Mouse (Mus musculus) cerebellum, adult 11 months (tissue): Measurements from ENCODE around the gene Rnase12.

Experiments used
- DNase-seq: peaks from one replicate; pipeline ENCODE4 v3.0.0; 2022

The Rnase12 gene

GRCm38 (mm10) chr14:51057401-51057831 is at the start of gene Rnase12:
Rnase12 (minus strand) TSS chr14:51057661.
- DNase-seq: no peak

GRCm38 (mm10) chr14:51106449-51106967 is 49.0 kb upstream of the Rnase12 start:
- no peak for DNase-seq

- DNase-seq: no peak
Observed at GRCm38 (mm10) chr14:51104366-51104765, 46.9 kb upstream of the Rnase12 start.

- DNase-seq: peak; percentile 42
Observed at GRCm38 (mm10) chr14:51103217-51103616, 45.8 kb upstream of the Rnase12 start.

GRCm38 (mm10) chr14:51101284-51101683 is 43.8 kb upstream of the Rnase12 start:
- DNase-seq: no peak

GRCm38 (mm10) chr14:51098921-51099320 is 41.5 kb upstream of the Rnase12 start:
- no peak for DNase-seq

- DNase-seq: peak; percentile 71
Observed at GRCm38 (mm10) chr14:51098300-51098699, 40.8 kb upstream of the Rnase12 start.

- no peak for DNase-seq
Observed at GRCm38 (mm10) chr14:51095736-51096524, 38.5 kb upstream of the Rnase12 start.

- DNase-seq: no peak
Observed at GRCm38 (mm10) chr14:51094921-51095320, 37.5 kb upstream of the Rnase12 start.

- no peak for DNase-seq
Observed at GRCm38 (mm10) chr14:51094096-51094875, 36.8 kb upstream of the Rnase12 start.

GRCm38 (mm10) chr14:51093496-51093895 is 36.0 kb upstream of the Rnase12 start:
- no peak for DNase-seq

- DNase-seq: no peak
Observed at GRCm38 (mm10) chr14:51092073-51092620, 34.7 kb upstream of the Rnase12 start.

GRCm38 (mm10) chr14:51090921-51091900 is 33.8 kb upstream of the Rnase12 start, which contains the start of the genes Rnase4 and Ang:
Rnase4 (plus strand) TSS chr14:51091077.
Ang (plus strand) TSS chr14:51091150.
- DNase-seq: peak; percentile 34

GRCm38 (mm10) chr14:51090077-51090781 is 32.8 kb upstream of the Rnase12 start:
- peak; percentile 80 for DNase-seq

- no peak for DNase-seq
Observed at GRCm38 (mm10) chr14:51089674-51090076, 32.2 kb upstream of the Rnase12 start.

- DNase-seq: peak; percentile 97
Observed at GRCm38 (mm10) chr14:51088970-51089673, 31.7 kb upstream of the Rnase12 start.

- peak; percentile 84 for DNase-seq
Observed at GRCm38 (mm10) chr14:51088166-51088969, 30.9 kb upstream of the Rnase12 start.

GRCm38 (mm10) chr14:51087762-51088161 is 30.3 kb upstream of the Rnase12 start:
- DNase-seq: no peak

- no peak for DNase-seq
Observed at GRCm38 (mm10) chr14:51085911-51086310, 28.4 kb upstream of the Rnase12 start.

GRCm38 (mm10) chr14:51085086-51085485 is 27.6 kb upstream of the Rnase12 start:
- DNase-seq: no peak
